Mouse (Mus musculus) hindbrain, embryonic 11.5 days (tissue): ENCODE data around the gene Ddr2. TPM values are rescaled to one million over a fixed set of nuclear protein-coding genes. Genes with fewer than 3 reads are reported as not detected.
A peak's percentile ranks its signal among the peaks of the same experiment; 100 is the strongest.
"Not testable (repeated sequence)": the region's sequence is repeated elsewhere in the genome, so short reads cannot be mapped to it uniquely, and the experiment has no call there.

Experiments
- ATAC-seq: fragments of 200-750 bp; cut with Nextera tagmentation; 2 replicates; pipeline ENCODE4 v1.8.0; 2017; ENCODE audit warnings: mild to moderate bottlenecking, moderate TSS enrichment, moderate library complexity; ENCODE audit not compliant: low FRiP score
- DNase-seq: peaks from one replicate; pipeline ENCODE4 v3.0.0-alpha.2; 2015; ENCODE audit warnings: low spot score
- H3K27ac ChIP-seq: fragments of 300-500 bp; sonication (generic); 2 replicates; pipeline ENCODE4 v1.5.1; 2014; ENCODE audit warnings: mild to moderate bottlenecking, low read depth, low read length
- H3K27me3 ChIP-seq: fragments of 300-500 bp; sonication (generic); 2 replicates; pipeline ENCODE4 v1.6.1; 2014; ENCODE audit warnings: mild to moderate bottlenecking, low read length, moderate library complexity, mixed read lengths; ENCODE audit not compliant: control insufficient read depth, insufficient read depth
- H3K36me3 ChIP-seq: fragments of 300-500 bp; sonication (generic); 2 replicates; pipeline ENCODE4 v1.6.1; 2014; ENCODE audit warnings: mild to moderate bottlenecking, low read length, moderate library complexity, mixed read lengths; ENCODE audit not compliant: control insufficient read depth, insufficient read depth
- H3K4me1 ChIP-seq: fragments of 300-500 bp; sonication (generic); replicated peaks from 2 replicates; pipeline ENCODE4 v1.6.1; 2014; ENCODE audit warnings: low read length, mixed read lengths; ENCODE audit not compliant: control insufficient read depth, insufficient read depth
- H3K4me2 ChIP-seq: fragments of 300-500 bp; sonication (generic); replicated peaks from 2 replicates; pipeline ENCODE4 v1.6.1; 2014; ENCODE audit warnings: mild to moderate bottlenecking, low read depth, low read length
- H3K4me3 ChIP-seq: fragments of 300-500 bp; sonication (generic); 2 replicates; pipeline ENCODE4 v1.5.1; 2014; ENCODE audit warnings: low read depth, low read length
- H3K9ac ChIP-seq: fragments of 300-500 bp; sonication (generic); 2 replicates; pipeline ENCODE4 v1.6.1; 2014; ENCODE audit warnings: low read depth, low read length
- H3K9me3 ChIP-seq: fragments of 300-500 bp; sonication (generic); 2 replicates; pipeline ENCODE4 v1.6.1; 2016; ENCODE audit warnings: low read length; ENCODE audit not compliant: control insufficient read depth
- WGBS: fragments of 180-500 bp; shearing (Covaris S2); extraction: QIAGEN DNeasy Blood & Tissue Kit; methylation state at CpG from one replicate; pipeline ENCODE4 v1.1.7; 2014; 5-methylcytosine and 5-hydroxymethylcytosine counted together
- polyA plus RNA-seq: library from polyadenylated mRNA; unstranded; fragments of >200 nt; fragmentation: Nextera tagmentation; extraction: Ambion mirVana; gene quantifications from 2 replicates; pipeline ENCODE4 v1.2.1, GENCODE M21; 2014

Ddr2 gene
- polyA plus RNA-seq, 1 experiment from 2014 or later = 32.0 TPM

DNA sequence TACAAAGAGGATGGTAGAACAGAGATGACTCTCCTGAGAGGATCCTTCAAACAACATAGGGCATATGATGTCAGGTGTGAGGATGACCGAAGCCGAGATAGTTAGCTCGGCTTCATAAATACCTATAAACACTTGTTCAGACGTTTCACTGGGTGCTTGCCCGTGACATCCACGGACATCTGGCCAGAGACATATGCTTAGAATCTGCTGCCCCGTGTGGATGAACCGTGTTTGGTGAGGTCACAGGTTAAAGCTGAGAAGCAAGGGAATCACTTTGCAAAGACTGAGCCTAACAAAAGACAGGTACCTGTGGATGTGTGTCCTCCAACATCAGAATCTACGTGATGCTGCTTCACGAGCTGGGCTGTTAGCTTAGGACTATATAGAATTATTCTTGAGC lies 1.7 kb upstream of the Ddr2 start:
- H3K4me1 ChIP-seq = no peaks in the 10 kb centered on the region
- H3K36me3 ChIP-seq = no peaks in the 10 kb centered on the region
- no peaks in the 10 kb centered on the region for H3K9me3 ChIP-seq
- H3K27me3 ChIP-seq = no peaks in the 10 kb centered on the region
- DNase-seq (no peak), ATAC-seq (no peak)
- H3K27ac ChIP-seq = no peak overlapping the region
- 78% methylated on average over 10 of the region's 10 CpGs for WGBS
- H3K4me3 ChIP-seq = no peak overlapping the region
- H3K4me2 ChIP-seq = no peak overlapping the region
- H3K9ac ChIP-seq = no peak overlapping the region

DNA sequence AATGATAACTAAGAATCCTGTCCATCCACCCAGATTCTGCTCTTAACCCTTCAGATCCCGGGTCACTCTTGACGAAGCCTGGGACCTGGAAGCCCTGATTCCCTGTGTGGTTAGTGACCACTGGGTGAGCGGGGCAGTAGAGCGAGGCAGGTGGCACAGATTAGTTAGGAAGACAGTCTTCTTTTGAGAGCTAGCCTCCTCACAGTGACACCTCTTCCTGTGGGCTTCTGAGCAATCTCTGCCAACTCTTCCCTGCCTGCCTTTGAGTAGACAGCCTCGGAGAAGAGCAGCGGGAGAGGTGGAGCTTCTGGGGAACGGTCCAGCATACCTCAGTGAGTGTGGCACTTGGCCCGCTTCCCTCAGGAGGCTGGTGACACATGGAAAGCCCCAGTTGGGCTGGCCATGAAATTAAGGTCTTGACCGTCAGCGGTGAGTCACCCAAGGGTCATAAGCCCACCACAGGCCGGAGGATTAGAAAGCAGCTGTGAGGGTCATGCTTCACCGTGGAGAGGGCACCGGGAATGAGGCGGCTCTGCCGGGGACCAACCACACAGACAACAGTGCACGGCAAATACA lies 1.2 kb upstream of the Ddr2 start:
- Histone ChIP-seq H3K4me3 (no peak overlapping the region), H3K36me3 (no peaks in the 10 kb centered on the region), H3K4me1 (no peaks in the 10 kb centered on the region), H3K27me3 (no peaks in the 10 kb centered on the region), H3K9ac (no peak overlapping the region), H3K9me3 (no peaks in the 10 kb centered on the region), H3K4me2 (no peak overlapping the region; the same call in 1 of the 2 replicates), H3K27ac (no peak overlapping the region)
- 64% methylated on average over 16 of the region's 16 CpGs for WGBS
- ATAC-seq = no peak
- DNase-seq = no peak

DNA sequence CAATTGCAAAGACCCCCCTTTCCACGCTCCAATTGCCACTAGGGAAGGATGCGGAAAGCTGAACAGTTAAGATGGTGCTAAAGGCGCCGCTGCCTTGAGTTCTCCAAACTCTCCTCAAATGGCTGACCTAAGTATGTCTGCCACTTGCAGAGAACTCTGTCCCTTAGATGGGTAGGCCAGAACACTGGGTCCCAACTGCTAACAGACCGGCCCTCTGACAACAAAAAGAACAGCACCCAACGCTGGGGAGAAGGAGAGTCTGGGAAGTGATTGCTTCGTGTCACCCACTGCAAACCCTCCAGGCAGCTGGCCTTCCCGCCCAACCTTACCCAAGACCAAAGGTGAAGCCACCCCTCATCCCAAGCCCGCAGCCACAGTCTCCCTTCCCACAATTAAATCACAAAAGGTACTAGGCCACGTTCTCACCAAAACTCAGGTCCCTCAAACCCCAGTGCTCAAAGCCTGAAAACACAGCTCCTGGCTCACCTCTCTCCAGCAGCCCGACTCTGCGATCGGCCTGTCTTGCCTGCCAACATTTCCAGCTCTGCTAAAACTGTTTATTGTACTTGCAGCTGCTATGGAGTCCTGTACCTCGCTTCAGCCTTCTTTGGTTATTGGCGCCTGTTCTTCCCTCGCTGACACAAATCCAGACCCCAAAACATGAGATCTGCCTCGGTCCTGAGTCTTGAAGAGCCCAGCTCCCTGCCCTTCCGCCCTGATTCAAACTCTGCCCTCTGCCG lies 616 bp downstream of the Ddr2 start:
- no peak for DNase-seq
- WGBS = 73% methylated on average over 19 of the region's 19 CpGs
- ATAC-seq = no peak

DNA sequence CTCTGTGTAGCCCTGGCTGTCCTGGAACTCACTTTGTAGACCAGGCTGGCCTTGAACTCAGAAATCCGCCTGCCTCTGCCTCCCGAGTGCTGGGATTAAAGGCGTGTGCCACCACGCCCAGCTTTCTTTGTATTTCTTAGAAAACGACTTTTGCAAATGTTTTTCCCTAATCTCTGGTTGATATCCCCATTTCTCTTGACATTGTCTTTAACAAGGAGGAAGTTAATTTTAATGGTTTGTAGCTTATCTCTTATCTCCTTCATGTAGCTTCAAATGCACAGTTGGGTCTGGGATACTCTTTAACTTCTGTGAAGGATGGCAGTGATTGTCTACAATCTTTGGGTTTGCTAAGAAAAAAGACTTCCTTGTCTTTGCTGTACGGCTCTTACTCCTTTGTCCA lies 7.7 kb downstream of the Ddr2 start:
- H3K27me3 ChIP-seq = not testable (repeated sequence)

More for the DNA sequence above, 616 bp downstream of the Ddr2 start:
- peak overlapping the region; percentile 36; the same call in 1 of the 2 replicates for H3K27ac ChIP-seq
- no peaks in the 10 kb centered on the region for H3K9me3 ChIP-seq
- H3K4me1 ChIP-seq = no peaks in the 10 kb centered on the region
- H3K4me3 ChIP-seq = peak overlapping the region; percentile 25
- no peak overlapping the region for H3K9ac ChIP-seq
- H3K27me3 ChIP-seq = no peaks in the 10 kb centered on the region
- H3K36me3 ChIP-seq = no peaks in the 10 kb centered on the region
- H3K4me2 ChIP-seq = peak overlapping the region; percentile 3; the same call in 1 of the 2 replicates

DNA sequence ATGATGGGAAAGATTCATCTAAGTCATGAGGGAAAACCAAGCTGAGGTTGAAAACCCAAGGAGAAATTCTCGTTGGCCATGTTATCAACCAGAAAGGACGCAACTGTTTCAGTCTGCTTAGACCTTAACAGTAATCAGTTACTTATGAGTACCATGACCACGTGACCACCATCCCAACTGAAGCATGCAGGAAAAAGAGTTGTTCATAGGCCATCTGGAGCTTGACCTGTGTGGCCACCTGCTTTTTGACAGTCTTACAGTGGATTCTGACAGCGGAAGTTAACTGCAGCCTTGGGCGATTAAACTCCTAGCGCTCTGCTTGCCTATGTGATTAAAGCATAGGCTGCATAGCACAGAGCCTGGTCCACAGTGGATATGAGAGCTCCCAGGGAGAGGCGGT lies 23.9 kb downstream of the Ddr2 start:
- Histone ChIP-seq H3K36me3 (no peaks in the 10 kb centered on the region), H3K27me3 (no peaks in the 10 kb centered on the region), H3K4me1 (no peaks in the 10 kb centered on the region), H3K9ac (no peak overlapping the region), H3K27ac (no peak overlapping the region), H3K4me3 (no peak overlapping the region), H3K9me3 (no peaks in the 10 kb centered on the region), H3K4me2 (no peak overlapping the region)
- ATAC-seq (no peak), DNase-seq (no peak)
- 92% methylated on average over 7 of the region's 7 CpGs for WGBS

More for the DNA sequence above, 7.7 kb downstream of the Ddr2 start:
- not testable (repeated sequence) for H3K4me2 ChIP-seq, H3K36me3 ChIP-seq, H3K4me1 ChIP-seq, H3K9ac ChIP-seq, H3K9me3 ChIP-seq, DNase-seq, H3K27ac ChIP-seq, ATAC-seq, H3K4me3 ChIP-seq
- WGBS = 90% methylated on average over 6 of the region's 6 CpGs

DNA sequence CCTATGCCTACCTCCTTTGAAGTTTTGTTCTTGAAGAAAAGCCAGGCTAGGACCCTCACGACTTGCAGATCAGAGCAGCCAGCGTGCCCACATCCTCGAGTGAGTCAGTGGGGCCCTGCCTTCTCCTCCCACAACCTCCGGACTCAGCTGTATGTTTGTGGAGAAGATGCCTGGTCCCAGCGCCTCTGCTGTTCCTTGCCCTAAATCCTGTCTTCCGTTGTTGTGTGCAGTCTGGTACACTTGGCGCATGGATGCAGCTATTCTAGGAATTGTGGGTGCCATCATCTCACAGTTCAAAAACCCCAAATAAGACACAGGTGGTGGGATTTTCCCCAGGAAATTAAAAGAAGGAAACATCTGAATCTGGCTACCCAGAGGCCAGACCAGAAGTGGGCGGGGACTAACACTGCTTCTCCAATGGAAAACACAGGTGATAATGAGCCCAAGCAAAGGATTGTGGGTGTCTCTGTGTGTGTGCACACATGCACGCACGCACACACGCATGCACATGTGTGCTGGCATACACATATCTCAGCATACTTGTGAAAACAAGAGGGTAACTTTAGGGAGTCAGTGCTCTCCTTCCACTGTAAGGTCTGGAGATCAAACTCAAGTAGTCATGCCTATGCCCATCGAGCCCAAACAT lies 26.3 kb downstream of the Ddr2 start:
- H3K36me3 ChIP-seq = no peaks in the 10 kb centered on the region
- WGBS = 90% methylated on average over 12 of the region's 12 CpGs
- ATAC-seq = no peak

DNA sequence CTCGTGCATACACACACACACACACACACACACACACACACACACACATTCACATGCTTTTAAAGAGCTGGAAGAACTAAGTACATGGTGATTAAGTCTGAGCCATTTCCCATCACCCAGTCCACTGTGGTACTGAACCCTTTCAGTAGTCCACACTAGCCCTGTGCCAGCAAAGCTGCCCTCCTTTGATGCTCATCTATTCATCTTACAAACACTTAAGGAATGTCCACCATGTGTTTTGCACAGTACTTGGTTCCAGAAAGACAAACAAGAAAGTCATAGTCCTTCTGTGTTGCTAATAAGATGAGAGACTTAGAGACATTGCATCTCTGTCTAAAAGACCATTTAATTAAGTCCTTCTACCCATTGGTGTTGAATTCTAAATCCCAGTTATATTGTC lies 29.7 kb downstream of the Ddr2 start:
- DNase-seq = no peak
- ATAC-seq = no peak
- 94% methylated on average over 1 of the region's 1 CpGs for WGBS
- Histone ChIP-seq H3K4me1 (no peaks in the 10 kb centered on the region), H3K4me3 (no peak overlapping the region), H3K9ac (no peak overlapping the region), H3K27me3 (no peaks in the 10 kb centered on the region), H3K36me3 (no peaks in the 10 kb centered on the region), H3K27ac (no peak overlapping the region), H3K4me2 (no peak overlapping the region), H3K9me3 (no peaks in the 10 kb centered on the region)

More for the DNA sequence above, 26.3 kb downstream of the Ddr2 start:
- H3K27me3 ChIP-seq = no peaks in the 10 kb centered on the region
- no peaks in the 10 kb centered on the region for H3K9me3 ChIP-seq
- H3K27ac ChIP-seq = no peak overlapping the region
- H3K4me3 ChIP-seq = no peak overlapping the region
- H3K9ac ChIP-seq = no peak overlapping the region
- DNase-seq = no peak
- no peak overlapping the region for H3K4me2 ChIP-seq
- no peaks in the 10 kb centered on the region for H3K4me1 ChIP-seq

DNA sequence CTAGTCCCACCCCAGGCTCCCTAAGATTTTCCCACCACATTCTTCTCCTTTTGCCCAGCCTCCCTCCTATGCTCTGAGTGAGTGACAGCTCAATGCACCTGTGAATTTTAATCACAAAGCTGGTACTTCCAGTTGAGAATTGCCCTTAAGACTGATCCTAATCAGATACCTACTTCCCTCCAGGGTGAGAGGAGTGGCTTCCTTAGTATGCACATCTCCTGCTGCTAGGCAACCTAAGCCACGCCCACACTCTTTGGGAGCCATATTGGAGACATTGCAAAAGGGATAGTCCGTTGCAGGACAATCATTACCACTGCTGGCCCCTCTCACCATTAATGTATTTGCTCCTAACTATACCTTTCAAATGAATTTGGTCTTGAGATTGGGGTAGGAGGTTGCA lies 31.1 kb downstream of the Ddr2 start:
- no peaks in the 10 kb centered on the region for H3K9me3 ChIP-seq
- H3K4me1 ChIP-seq = no peaks in the 10 kb centered on the region
- whole genome bisulfite sequencing = 80% methylated on average over 2 of the region's 2 CpGs
- no peaks in the 10 kb centered on the region for H3K27me3 ChIP-seq
- H3K4me3 ChIP-seq = no peak overlapping the region
- H3K27ac ChIP-seq = no peak overlapping the region
- no peak for ATAC-seq
- no peaks in the 10 kb centered on the region for H3K36me3 ChIP-seq
- H3K4me2 ChIP-seq = no peak overlapping the region
- DNase-seq = no peak
- H3K9ac ChIP-seq = no peak overlapping the region
